Mouse (Mus musculus) B cell, adult 2 months (primary cell): ENCODE data around the gene Ost4.

Experiments used
- DNase-seq, 2 experiments: peaks; one replicate each; pipeline ENCODE4 v3.0.0; 2022

The Ost4 gene

DNA sequence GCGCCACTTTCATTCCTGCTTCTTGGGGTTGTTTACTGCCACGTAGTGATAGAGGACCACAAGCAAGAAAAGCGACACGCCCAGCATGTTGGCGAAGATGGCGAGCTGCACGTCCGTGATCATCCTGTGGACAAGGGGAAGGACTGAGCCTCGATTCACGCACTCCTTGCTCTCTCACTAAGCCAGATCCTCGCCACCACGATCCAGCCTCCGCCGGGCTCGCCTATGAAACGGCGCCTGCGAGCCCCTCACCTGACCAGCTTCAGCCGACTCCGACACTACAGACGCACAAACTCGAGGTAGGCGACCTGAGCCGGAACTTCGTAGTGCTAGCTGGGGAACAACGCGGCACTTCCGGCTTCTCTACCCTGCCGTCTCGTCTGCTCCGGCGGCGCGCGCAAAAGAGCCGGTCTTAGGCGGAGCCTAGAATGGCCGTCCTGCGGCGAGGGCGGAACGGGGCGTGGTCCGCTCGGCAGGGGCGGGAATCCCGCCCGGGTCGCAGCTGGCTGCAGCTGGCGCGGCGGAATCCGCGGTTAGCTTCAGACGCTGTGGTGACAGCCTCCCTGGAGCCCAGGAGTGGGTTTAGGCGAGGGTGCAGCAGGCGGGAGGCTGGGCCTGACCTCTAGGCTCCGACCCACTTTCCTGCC is at the start of gene Ost4:
Ost4 (minus strand) TSS at position 376 of the 647 bp plus-strand sequence.
- peak; percentile 97 to 98 for DNase-seq

DNA sequence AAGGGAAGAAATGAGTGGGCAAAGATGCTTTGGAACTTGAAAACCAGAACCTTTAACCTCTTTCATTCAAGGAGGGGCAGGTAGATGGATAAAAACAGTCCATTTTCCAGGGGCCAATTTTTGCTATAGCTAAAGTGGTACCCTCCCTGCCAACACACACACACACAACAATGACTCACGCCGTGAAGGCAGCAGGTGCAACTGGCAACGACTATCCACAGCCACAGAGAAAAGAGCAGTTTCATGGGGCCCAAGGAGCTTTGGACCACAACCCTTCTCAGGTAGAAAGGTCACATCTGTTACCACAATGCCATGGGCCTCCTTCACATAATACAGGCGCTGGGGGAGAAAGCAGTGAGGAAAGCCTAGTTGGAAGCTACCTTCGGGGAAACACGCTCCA is 48.2 kb upstream of the Ost4 start:
- no peak for DNase-seq

DNA sequence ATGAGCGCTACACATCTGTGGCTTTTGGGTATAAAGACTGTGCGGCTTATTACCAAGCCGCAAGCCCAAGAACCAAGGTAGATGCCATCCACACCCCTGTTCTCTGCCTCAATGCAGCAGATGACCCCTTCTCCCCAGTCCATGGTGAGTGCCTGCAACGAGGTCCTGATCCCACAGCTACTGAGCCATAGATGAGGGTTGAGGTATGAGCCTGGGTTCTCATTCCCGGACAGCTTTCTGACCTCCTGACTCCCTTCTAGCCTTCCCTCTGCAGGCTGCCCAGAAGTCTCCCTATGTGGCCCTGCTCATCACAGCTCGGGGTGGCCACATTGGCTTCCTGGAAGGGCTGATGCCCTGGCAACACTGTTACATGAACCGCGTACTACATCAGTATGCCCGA is 47.0 kb upstream of the Ost4 start:
- no peak for DNase-seq

DNA sequence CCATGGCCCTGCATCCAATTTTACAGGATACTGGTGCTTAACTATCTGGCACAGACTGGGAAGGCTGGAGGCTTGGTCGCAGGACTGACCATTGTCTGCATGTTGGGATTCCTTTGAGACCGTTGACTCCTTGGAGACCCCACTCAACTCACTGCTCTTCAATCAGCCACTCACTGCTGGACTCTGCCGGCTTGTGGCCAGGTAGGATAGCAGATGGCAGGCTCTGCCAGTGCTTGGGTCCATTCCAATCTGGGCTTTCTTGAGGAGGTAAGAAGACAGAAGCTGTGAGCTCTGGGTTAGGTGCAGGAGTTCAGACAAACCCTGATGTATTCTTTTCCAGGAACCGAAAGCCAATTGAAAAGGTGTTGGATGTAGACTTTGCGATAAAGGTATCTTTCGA is 46.5 kb upstream of the Ost4 start:
- DNase-seq = no peak

DNA sequence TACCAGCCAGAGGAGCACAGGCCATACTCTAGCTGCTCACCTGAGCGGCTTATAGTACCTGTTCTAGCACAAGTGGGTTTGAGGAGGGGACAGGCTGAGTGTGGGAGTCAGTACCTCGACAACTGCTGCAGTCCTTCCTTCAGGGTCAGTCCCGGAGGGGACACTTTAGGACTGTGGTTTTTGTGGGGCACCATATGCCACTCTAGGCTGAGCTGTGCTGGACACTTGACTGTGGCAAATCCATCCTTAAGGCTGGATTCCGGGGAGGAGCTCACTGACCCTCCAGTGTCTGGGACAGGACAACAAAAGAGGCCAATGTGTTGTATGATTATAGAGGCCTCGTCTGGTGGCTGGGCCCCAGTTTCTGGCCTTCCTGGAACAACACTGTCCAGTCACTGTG is 45.0 kb upstream of the Ost4 start:
- DNase-seq = no peak

DNA sequence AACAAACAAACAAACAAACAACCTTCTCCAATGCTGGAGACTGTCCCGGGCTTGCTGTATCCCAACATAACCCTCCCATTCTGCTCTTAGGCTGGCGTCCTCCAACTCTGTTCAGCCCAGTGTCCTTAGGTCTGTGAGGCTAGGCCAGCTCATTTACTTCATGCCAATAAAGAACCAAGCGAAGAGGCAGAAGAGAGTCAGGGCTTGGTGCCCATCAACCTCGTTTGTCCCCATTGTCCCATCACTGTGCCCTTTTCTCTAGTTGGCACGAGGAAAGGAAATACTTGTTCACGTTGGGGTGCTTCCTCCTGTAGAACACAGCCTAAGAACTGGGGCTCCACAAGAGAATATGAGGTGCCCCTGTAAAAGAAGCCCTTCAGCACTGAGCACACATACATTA is 44.1 kb upstream of the Ost4 start:
- DNase-seq = no peak

DNA sequence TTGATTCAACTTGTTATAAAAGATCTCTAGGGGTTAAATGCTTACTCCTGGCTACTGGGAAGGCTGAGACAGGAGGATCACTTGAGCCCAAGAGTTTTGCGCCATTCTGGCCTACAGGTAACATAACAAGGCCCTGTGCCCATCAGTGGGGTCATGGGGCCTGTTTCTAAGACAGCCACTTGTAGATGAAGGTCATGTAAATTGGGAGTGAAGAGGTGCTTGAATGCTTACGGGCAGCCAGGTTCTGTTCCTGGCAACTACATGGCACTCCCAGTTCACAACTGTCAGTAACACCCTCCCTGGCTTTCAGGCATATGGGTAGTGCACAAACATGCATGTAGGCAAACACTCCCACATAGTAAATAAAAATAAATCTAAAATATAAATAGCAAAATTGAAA is 43.3 kb upstream of the Ost4 start:
- no peak for DNase-seq

DNA sequence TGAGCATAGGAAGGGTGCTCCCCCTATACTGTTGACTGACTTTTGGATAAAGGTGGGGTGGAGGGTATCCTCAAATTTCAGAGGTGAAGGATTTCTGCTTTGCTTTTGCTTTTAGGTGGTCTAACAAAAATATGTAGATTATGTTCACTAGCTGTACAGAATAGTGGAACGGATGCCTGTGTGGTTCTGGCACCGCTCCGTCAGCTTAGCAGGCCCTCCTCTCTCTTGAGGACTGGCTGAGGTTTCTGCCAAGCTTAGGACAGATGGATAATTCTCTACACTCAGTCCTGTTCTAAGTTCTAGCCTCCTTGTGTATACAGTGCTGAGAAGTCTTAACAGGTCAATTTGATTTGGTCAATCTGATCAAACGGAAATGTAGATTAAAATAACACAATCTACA is 42.9 kb upstream of the Ost4 start:
- DNase-seq = no peak

DNA sequence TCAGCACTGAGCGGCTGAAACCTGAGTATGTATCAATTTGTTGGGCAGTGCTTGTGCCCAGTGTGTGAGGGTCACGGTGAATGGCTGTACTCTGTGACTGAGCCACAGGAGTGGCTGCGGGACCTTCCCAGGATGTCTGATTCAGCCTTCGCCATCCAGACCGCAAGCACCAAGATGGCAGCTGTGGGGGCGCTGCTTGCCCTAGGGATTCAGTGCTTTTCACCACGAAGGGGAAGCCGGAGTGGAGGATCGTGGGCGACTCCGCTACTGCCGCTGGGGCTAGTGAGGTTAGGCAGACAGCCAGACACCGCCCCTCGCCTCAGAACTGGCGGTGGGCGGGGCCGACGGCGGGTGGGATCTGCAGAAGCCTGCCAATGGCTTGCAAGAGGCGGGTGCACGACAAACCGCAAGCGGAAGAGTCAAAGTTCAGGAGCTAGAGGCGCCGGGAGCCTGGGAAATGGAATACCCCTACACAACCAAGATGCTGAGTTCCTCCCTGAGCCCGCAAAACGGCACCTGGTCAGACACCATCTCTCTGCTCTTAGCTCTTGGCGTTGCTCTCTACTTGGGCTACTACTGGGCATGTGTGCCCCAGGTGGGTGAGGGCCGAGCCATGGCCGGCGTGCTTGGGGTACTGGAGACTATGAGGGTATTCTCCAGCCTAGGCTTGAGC is 42.2 kb upstream of the Ost4 start:
- peak; percentile 87 for DNase-seq

DNA sequence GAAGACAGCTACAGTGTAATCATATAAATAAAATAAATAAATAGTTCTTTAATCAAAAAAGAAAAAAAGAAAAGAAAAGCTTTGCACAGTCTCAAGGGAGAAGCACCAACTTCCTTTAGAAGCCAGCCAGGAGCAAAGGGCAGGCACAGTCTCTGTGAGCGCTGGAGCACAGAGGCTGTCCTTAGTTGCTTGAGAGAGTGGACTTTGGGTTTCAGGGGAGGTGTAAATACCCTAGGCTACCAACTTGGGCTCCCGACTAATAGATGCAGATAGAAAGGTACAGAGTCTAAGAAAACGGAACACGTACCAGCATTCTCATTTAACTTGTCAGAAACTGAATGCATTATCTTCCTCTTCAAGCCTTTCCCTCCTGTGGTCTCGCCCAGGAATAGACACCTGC is 41.0 kb upstream of the Ost4 start:
- no peak for DNase-seq

DNA sequence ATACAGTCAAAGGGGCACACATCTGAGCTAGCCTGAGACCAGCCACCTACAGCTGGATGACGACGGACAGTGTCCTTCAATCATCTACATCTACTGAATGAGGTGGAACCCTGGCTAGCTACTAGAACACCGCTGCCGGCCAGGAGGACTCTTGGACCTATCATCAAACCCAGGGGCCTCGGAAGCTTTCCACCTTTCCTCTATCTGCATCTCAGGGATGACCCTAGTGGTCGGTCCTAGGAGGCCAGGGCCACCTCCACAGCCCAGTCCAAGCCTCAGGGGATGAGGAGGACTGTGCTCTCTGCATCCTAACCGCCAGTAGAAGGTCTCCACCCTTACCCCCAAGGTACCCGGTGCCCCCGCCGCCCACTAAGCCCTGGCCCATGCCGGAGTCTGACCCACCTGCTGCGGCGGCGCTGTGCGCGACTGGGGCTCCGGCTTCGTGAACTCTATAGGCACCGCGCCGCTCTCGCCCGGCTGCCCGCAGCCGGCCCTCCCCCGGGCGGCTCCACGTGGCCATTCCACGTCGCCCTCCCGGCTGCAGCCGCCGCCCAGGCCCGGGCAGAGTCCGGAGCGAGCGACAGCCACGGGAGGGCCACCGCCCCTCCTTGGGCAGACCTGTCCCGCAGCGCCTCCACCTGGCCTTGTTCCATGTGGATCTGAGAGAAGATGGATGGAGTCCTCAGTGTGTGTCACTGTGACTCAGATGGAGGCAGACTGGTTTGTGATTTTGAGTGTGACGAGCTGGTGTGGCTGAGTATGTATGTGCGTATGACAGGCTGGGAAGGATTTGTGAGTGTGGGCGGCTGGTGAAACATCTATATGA is 37.6 kb upstream of the Ost4 start, which contains the start of gene Cgref1:
Cgref1 (minus strand) TSS at position 636 of the 826 bp plus-strand sequence.
- peak; percentile 31 to 32 for DNase-seq

DNA sequence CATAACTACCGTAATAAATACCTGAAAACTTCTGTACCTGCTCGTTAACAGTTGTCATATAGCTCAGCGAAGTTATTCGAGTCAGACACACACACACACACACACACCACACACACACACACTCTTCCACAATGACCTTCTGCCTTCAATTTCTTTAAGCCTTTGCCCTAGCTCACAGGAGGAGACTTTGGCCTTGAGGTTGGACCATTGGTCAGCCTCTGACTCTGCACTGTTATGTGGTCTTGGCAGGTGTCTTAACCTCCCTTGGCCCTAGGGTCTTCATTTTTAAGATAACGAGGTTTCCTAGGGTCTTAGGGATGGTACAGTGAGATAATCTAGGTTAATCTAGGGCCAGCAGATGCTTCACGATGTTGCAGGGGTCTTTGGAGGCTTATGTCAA is 36.8 kb upstream of the Ost4 start:
- DNase-seq = no peak

DNA sequence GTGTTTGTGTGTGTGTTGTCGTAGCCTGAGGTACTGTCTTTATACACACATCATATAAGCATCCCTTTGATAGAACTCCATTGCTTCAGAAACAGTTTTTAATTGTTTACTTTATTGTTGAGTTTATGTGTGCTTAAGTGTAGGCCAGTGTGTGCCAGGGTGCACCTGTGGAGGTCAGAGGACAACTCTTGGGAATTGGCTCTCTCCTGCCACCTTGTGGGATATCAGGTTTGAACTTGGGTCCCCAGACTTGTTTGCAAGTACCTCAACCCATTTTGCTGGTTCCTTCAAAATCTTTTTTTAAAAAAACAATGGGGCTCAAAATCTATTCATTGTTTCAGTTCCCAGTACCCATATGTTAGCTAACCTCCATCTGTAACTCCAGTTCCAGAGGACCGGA is 35.4 kb upstream of the Ost4 start:
- peak in 1 of 2 experiments; percentile 36 for DNase-seq

DNA sequence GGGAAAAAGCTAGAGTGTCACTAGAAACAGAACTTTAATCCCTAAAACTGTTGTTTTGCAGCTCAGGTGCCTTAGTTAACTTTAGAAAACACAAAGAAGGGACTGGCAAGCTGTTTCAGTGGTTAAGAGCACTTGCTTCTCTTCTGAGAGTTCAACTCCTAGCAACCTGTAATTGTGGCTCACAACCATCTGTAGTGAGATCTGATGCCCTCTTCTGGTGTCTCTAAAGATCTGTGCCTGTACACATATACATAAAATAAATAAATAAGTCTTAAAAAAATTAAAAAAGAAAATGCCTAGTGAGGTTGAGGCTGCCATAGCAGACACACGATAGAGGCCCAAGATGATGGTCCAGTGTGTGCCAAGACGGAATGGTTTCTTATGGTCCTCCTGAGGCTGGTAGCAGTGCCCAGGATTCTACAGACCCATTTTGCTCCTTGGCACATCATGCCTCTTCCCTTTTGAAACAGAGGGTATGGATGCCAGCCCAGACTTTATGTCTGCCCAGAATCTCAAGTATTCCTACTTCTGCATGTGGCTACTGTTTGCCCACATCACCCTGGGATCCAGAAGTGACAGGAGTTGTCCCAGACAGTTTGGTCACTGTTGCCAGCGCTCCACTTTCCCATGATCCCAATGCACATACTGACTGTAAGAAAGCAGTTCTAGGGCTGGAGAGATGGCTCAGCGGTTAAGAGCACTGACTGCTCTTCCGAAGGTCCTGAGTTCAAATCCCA is 27.3 kb upstream of the Ost4 start:
- no peak for DNase-seq

DNA sequence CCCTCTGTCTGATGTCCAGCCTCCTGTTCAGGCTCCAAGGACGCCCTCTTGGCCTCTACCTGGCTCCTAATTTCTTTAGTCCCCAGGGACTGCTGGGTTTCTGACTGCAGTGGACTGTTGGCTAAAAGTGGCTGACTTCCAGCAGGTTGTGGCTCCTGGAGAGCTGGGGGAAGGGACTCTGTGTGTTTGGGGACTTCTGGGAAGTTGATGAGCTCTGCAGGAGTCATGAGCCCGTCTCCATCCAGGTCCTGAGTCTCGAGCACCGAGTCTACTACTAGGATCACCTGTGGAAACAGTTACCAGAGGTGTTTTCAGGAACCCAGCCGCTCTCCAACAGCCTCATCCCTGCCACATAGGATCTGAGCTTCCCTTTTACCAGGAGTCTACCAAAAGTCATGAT is 26.1 kb upstream of the Ost4 start:
- DNase-seq = no peak

DNA sequence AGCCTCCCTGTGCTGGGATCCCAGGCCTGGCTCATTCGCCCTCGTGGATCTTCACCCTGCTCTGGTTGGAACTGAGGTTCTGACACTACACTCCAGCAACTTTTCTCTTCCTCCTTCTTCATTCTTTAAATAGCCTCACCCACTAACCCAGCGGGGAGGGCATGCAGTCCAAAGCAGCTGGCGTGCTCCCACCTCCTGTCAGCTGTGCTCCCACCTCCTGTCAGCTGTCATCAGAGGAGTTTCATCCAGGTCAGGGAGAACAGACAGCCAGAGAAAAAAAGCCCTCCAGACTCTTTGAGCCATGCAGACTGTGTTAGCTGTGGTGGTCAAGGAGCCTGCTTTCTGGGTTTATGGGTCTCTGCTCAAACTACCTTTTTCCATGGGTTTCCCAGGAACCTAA is 23.8 kb upstream of the Ost4 start:
- DNase-seq = no peak

DNA sequence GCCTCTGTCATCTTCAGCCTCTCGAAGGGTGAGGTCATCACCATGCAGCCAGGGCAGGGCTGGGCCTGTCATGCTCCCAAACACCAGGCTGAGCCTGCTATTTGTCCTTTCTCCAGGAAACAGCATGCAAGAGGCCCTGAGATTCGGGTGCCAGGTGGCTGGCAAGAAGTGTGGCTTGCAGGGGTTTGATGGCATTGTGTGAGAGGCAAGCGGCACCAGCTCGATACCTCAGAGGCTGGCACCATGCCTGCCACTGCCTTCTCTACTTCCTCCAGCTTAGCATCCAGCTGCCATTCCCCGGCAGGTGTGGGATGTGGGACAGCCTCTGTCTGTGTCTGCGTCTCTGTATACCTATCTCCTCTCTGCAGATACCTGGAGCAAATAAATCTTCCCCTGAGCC is 23.3 kb upstream of the Ost4 start:
- DNase-seq = no peak

DNA sequence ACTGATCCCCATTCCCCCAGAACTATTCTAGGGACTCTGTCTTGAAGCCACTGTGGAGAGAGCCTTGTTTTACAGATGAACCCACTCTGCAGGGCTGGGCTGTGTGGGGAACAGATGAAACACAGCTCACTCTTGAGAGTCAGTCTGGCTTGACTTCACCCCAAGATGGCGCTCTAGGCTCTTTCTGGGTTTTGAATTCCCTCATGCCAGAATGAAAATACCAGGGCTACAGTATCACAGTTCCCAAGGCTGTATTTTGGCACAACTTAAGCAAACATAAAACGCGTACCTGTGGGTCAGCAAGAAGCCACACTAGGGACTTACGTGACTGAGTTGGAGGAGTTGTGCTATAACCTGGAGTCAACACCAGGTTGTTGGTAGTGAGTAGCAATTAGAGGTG is 22.5 kb upstream of the Ost4 start:
- peak; percentile 70 to 75 for DNase-seq

DNA sequence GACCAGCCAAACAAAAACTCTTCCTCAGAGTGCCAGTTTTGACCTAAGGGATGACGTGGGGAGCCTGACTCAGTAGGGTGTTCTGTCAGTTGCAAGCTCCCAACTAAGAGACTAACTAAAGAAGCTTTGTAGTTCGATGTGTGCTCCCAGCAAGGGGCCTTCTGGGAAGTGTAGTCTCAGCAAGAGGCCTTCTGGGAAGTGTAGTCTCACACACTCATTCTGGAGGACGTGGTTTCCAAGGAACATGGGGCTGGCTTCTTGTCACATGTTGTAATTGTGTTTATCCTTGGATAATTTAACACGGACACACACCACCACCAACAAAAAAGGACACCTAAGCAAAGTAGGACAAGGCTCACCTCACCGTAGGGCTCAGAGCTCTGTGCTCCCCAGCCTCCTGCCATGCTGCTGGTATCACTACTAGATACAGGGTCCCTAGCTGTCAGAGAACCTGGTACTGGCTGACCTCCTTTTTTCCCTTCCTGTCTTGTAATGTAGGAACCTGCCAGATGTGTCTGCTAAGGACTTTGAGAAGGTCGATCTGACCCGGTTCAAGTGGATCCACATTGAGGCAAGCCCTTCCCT is 20.4 kb upstream of the Ost4 start:
- DNase-seq = no peak

DNA sequence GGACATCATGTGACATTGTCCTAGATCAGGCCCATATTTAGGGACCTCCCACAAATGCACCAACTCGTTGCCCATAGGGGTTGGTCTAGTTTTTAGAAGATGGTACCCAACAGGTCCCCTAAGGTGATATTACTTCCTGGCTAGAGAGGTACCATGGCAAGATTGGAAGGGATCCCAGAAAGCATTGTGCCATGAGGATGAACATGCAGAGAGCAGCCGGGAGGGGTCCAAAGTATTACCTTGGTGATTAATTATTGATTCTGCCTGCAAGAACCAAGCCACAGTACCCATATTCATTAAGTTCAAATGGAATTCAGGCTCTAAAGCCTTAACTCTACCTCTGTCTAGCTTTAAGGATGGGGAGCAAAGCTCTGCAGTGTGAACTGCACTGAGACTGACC is 18.5 kb upstream of the Ost4 start:
- no peak for DNase-seq

DNA sequence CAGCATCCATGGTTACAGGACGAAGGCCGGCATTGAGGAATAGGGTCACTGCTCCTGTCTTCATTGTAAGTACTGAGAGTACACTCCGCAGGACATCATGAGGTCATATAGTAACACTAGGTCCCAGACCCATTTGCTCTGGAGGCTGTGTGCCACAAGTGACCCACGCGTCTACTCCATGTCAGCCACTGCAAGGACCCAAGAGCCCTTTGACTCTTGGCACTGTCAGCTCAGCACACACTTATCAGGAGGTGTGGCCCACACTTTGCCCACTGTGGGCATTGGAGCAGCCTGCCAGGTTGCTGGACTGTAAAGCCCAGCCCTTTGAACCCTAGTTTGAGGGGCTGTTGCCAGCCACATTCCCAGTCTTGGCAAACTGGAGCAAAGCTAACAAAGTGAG is 17.6 kb upstream of the Ost4 start:
- DNase-seq = no peak

DNA sequence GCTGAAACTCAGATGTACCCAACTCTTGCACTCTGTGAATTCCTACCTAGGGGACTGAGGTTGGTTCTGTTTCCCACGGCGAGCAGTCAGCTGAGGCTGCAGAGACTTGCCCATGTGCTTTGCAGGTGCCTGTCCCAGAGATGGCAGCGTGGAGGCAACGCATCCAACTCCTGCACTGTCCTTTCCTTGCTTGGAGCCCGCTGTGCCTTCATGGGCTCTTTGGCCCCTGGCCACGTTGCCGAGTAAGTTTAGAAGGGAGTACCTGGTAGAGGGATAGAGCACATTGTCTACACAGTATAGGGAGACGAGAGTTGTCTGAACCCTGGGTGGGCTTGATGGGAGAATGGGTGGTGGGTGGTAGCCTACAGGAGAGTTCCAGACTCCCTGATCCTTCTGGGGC is 17.0 kb upstream of the Ost4 start:
- no peak for DNase-seq

DNA sequence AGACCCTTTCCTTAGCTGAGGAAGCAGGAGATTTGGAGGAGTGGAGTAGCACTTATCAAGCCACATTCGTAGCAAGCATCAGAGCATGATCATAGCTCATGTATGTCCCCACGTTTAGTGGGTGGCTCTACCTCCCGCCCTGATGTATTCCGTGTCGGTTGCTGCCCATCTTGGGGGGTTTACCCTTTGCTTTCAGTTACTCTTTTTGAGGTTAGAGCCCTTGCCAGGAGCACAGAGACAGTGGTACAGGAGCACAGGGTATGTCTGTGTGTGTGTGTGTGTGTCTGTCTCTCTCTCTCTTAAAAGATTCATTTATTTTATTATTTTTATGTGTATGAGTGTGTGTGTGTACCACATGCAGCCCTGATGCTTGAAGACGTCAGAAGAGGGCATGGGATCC is 15.5 kb upstream of the Ost4 start:
- no peak for DNase-seq
